ENCODE assay signal across 23 mouse cellular contexts in the genomic region with DNA sequence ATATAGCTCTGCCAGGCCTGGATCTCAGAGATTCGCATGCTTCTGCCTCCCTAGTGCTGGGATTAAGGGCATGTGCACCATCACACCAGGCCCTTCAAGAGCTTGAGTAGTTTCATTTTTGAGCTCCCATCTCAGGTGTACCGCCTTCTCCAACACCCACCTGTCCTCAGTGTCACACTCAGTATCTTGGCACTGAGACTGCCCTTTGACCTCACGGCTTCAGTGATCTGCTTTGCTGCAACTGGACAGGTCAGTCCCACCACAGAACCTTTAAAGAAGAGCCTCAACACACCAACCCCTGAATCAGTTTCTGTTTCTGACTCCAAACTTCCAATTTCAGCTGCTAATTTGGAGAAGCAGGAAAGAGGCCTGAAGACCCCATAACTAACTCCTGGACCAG. TPM values are rescaled to one million over a fixed set of nuclear protein-coding genes. Genes with fewer than 3 reads are reported as not detected.
DNase-seq lines count a peak whose midpoint lies in the region; ATAC-seq and TF ChIP-seq lines count a peak whose summit lies in the region.
"Had no signal": no experiment of that assay in that cellular context is flagged by ENCODE, and none has a peak within 500 bp of the region (broad histone marks: within the 10 kb centered on the region; RNA-seq: fewer than 3 reads in every experiment).

No protein-coding gene starts in this region.

- no peak overlapping the region for H3K4me3 ChIP-seq in heart, embryonic 10.5 days
- H3K4me3 ChIP-seq in heart, adult 2 months = no peak overlapping the region
- no peak overlapping the region for H3K4me3 ChIP-seq in heart, embryonic 13.5 days
- H3K4me3 ChIP-seq in liver, adult 2 months (ENCODE audit: insufficient read depth, low read depth, low read length) = no peak overlapping the region
- H3K4me3 ChIP-seq in liver, embryonic 11.5 days (ENCODE audit: low read depth, low read length) = no peak overlapping the region
- H3K4me3 ChIP-seq: embryonic facial prominence, embryonic 10.5 days; embryonic facial prominence, embryonic 12.5 days; forebrain, embryonic 13.5 days; forebrain, embryonic 15.5 days had no signal

- no peak overlapping the region for H3K4me2 ChIP-seq in heart, embryonic 13.5 days
- H3K4me2 ChIP-seq in liver, embryonic 11.5 days = no peak overlapping the region
- H3K4me2 ChIP-seq: embryonic facial prominence, embryonic 12.5 days; forebrain, embryonic 13.5 days; forebrain, embryonic 15.5 days had no signal

- H3K27ac ChIP-seq in heart, embryonic 10.5 days = 0 out of 2 replicates have a peak overlapping the region, but pooled peaks have one; percentile 67
- H3K27ac ChIP-seq in heart, adult 2 months = no peak overlapping the region
- H3K27ac ChIP-seq in heart, embryonic 13.5 days (replicated peaks) = peak overlapping the region; percentile 5; the same call in 1 of the 2 replicates
- H3K27ac ChIP-seq in liver, adult 2 months (replicated peaks; ENCODE audit: insufficient read depth, low read depth, low read length) = 0 out of 2 replicates have a peak overlapping the region, but pooled peaks have one; percentile 0
- H3K27ac ChIP-seq in liver, embryonic 11.5 days (ENCODE audit: low read depth, low read length) = no peak overlapping the region
- H3K27ac ChIP-seq: embryonic facial prominence, embryonic 12.5 days; forebrain, embryonic 15.5 days had no signal

- H3K79me2 ChIP-seq in heart, adult 2 months (replicated peaks; ENCODE audit: control insufficient read depth, insufficient read depth, low read length) = no peaks in the 10 kb centered on the region
- peaks cover 38% of the 10 kb centered on the region; the same call in 1 of the 2 replicates for H3K79me2 ChIP-seq in liver, adult 2 months (ENCODE audit: control insufficient read depth, insufficient read depth, low read length)

- no peaks in the 10 kb centered on the region for H3K9me3 ChIP-seq in heart, embryonic 10.5 days
- no peaks in the 10 kb centered on the region for H3K9me3 ChIP-seq in heart, embryonic 13.5 days
- H3K9me3 ChIP-seq in liver, embryonic 11.5 days (ENCODE audit: control insufficient read depth, low read length) = no peaks in the 10 kb centered on the region
- H3K9me3 ChIP-seq: embryonic facial prominence, embryonic 10.5 days; embryonic facial prominence, embryonic 12.5 days; forebrain, embryonic 13.5 days; forebrain, embryonic 15.5 days; G1E had no signal

- TF ChIP-seq EP300 in heart, adult 2 months (IDR thresholded peaks at IDR 0.05; ENCODE audit: insufficient read depth, low read depth, low read length) = no peak

- H3K9ac ChIP-seq in heart, adult 2 months (ENCODE audit: low read depth, low read length) = no peak overlapping the region
- H3K9ac ChIP-seq in heart, embryonic 13.5 days = 0 out of 2 replicates have a peak overlapping the region, but pooled peaks have one; percentile 62
- H3K9ac ChIP-seq in liver, adult 2 months (ENCODE audit: low read depth, low read length) = no peak overlapping the region
- H3K9ac ChIP-seq in liver, embryonic 11.5 days (ENCODE audit: low read depth, low read length) = no peak overlapping the region
- H3K9ac ChIP-seq: embryonic facial prominence, embryonic 12.5 days; forebrain, embryonic 13.5 days; forebrain, embryonic 15.5 days had no signal

- 85% methylated on average over 3 of the region's 3 CpGs for WGBS in heart, embryonic 10.5 days
- 94% methylated on average over 3 of the region's 3 CpGs for WGBS in heart, adult 2 months
- 91% methylated on average over 3 of the region's 3 CpGs for WGBS in heart, embryonic 13.5 days
- 44% methylated on average over 3 of the region's 3 CpGs for WGBS in liver, adult 2 months
- WGBS in liver, embryonic 11.5 days = 84% methylated on average over 3 of the region's 3 CpGs

- no peak for TF ChIP-seq POLR2A in heart, adult 2 months (IDR thresholded peaks at IDR 0.05; ENCODE audit: insufficient read depth, low read depth, low read length)
- TF ChIP-seq POLR2A in liver, adult 2 months (IDR thresholded peaks at IDR 0.05; ENCODE audit: extremely low read depth, insufficient read depth, low read length) = no peak

- no peak for ATAC-seq in heart, embryonic 13.5 days (ENCODE audit: extremely low read depth, insufficient number of reproducible peaks, low FRiP score, low TSS enrichment)
- ATAC-seq in liver, embryonic 11.5 days (replicated peaks; ENCODE audit: low FRiP score) = no peak
- ATAC-seq: activated CD4-positive, CD25-positive, alpha-beta regulatory T cell, adult 4 months; CD4-positive, CD25-positive, alpha-beta regulatory T cell, adult 4 months; forebrain, embryonic 13.5 days; forebrain, embryonic 15.5 days; Patski had no signal

- no peaks in the 10 kb centered on the region for H3K27me3 ChIP-seq in heart, embryonic 10.5 days (ENCODE audit: insufficient read depth, poor library complexity, severe bottlenecking)
- no peaks in the 10 kb centered on the region for H3K27me3 ChIP-seq in heart, adult 2 months (ENCODE audit: control insufficient read depth, insufficient read depth, low read length)
- H3K27me3 ChIP-seq in heart, embryonic 13.5 days (replicated peaks) = no peaks in the 10 kb centered on the region; the same call in 1 of the 2 replicates
- no peaks in the 10 kb centered on the region for H3K27me3 ChIP-seq in liver, adult 2 months (ENCODE audit: control insufficient read depth, insufficient read depth, low read length)
- no peaks in the 10 kb centered on the region for H3K27me3 ChIP-seq in liver, embryonic 11.5 days (replicated peaks; ENCODE audit: control insufficient read depth, insufficient read depth, low read length)
- H3K27me3 ChIP-seq: CH12.LX; embryonic facial prominence, embryonic 12.5 days; forebrain, embryonic 13.5 days; forebrain, embryonic 15.5 days; Patski had no signal

- H3K4me1 ChIP-seq in heart, embryonic 10.5 days = peaks cover 78% of the 10 kb centered on the region
- H3K4me1 ChIP-seq in heart, adult 2 months (ENCODE audit: control insufficient read depth, insufficient read depth, low read length) = peaks cover 21% of the 10 kb centered on the region
- H3K4me1 ChIP-seq in heart, embryonic 13.5 days = peaks cover 86% of the 10 kb centered on the region
- peaks cover 48% of the 10 kb centered on the region for H3K4me1 ChIP-seq in liver, adult 2 months (ENCODE audit: control insufficient read depth, insufficient read depth, low read length)
- H3K4me1 ChIP-seq in liver, embryonic 11.5 days (replicated peaks; ENCODE audit: control insufficient read depth, insufficient read depth, low read length) = peaks cover 29% of the 10 kb centered on the region

- no peak for TF ChIP-seq CTCF in heart, adult 2 months (IDR thresholded peaks at IDR 0.05)
- TF ChIP-seq CTCF in liver, adult 2 months (IDR thresholded peaks at IDR 0.05; ENCODE audit: low read depth, low read length) = no peak

- intact Hi-C loops in heart, adult 2 months (cut with DNase I) = loop anchor here (10.0 kb wide), 1 partner anchor 301 kb away; no protein-coding TSS in a partner anchor

- 0 out of 2 replicates have a peak, but pooled peaks cover 8% of the 10 kb centered on the region for H3K36me3 ChIP-seq in heart, embryonic 10.5 days
- H3K36me3 ChIP-seq in heart, adult 2 months (ENCODE audit: control insufficient read depth, insufficient read depth, low read length) = no peaks in the 10 kb centered on the region
- H3K36me3 ChIP-seq in heart, embryonic 13.5 days = peaks cover 9% of the 10 kb centered on the region
- no peaks in the 10 kb centered on the region for H3K36me3 ChIP-seq in liver, adult 2 months (ENCODE audit: control insufficient read depth, insufficient read depth, low read length)
- peaks cover 3% of the 10 kb centered on the region; the same call in 1 of the 2 replicates for H3K36me3 ChIP-seq in liver, embryonic 11.5 days (ENCODE audit: control insufficient read depth, insufficient read depth, low read length)
- H3K36me3 ChIP-seq: embryonic facial prominence, embryonic 12.5 days; forebrain, embryonic 15.5 days; G1E had no signal

- no peak for DNase-seq in heart, embryonic 10.5 days (ENCODE audit: low spot score)
- no peak for DNase-seq in heart, adult 2 months
- no peak for DNase-seq in heart, adult 9 months (ENCODE audit: low spot score in 2 of 2)
- DNase-seq in liver, adult 2 months (ENCODE audit: extremely low read depth, low read depth, low spot score) = peak; percentile 77
- no peak for DNase-seq in liver, embryonic 11.5 days (ENCODE audit: low spot score)
- DNase-seq: adrenal gland, adult 8-10 months; adrenal gland, postnatal 14 days; adrenal gland, postnatal 36 days; B cell, adult 2 months; cerebellum, adult 11-12 months; cerebellum, adult 2 months; cerebellum, adult 9-10 months; cerebellum, postnatal 25 days had no signal

RNA-seq across cellular contexts. Expression of a gene that starts 55.6 kb away (rescaled TPM):
- polyA plus RNA-seq in heart, embryonic 10.5 days (2016; fragmentation: Nextera tagmentation; extraction: Ambion mirVana) = 66.2 and 77.3 TPM in 2 replicates
- 100 to 1,000 TPM; 103 to 123 TPM for total RNA-seq in heart, adult 2 months (2021)
- 68.9 and 81.6 TPM in 2 replicates for polyA plus RNA-seq in heart, adult 2 months (2012; rRNA removed)
- 59.0 and 64.6 TPM in 2 replicates for polyA plus RNA-seq in heart, embryonic 13.5 days (2015; fragmentation: Nextera tagmentation; extraction: Ambion mirVana)
- total RNA-seq in liver, adult 2 months (2014; rRNA removed) = 47.5 and 70.3 TPM in 2 replicates
- polyA plus RNA-seq in liver, adult 2 months (2012; rRNA removed) = 52.9 and 56.4 TPM in 2 replicates
- 81.6 and 83.1 TPM in 2 replicates for polyA plus RNA-seq in liver, embryonic 11.5 days (2014; fragmentation: Nextera tagmentation; extraction: Ambion mirVana)

Comparison
In these comparisons a context has a peak if more than half of its experiments do, and no peak if none do; other contexts are left out.
1. H3K27ac ChIP-seq: peak in heart, embryonic 10.5 days (single experiment), heart, embryonic 13.5 days (single experiment) and liver, adult 2 months (single experiment); none in heart, adult 2 months (single experiment) and liver, embryonic 11.5 days (single experiment).